Mouse (Mus musculus) left cerebral cortex, adult 11 months (tissue): Measurements from ENCODE around the gene Pigp.
A peak's percentile ranks its signal among the peaks of the same experiment; 100 is the strongest.

Source experiments
- DNase-seq: peaks from one replicate; pipeline ENCODE4 v3.0.0; 2022; ENCODE audit warnings: low spot score

The Pigp gene

GRCm38 (mm10) chr16:94317752-94318151 is 53.9 kb downstream of the Pigp start:
- DNase-seq: no peak

- no peak for DNase-seq
Measured at GRCm38 (mm10) chr16:94315215-94315614, 56.4 kb downstream of the Pigp start.

- no peak for DNase-seq
Measured at GRCm38 (mm10) chr16:94314626-94315025, 57.0 kb downstream of the Pigp start.

GRCm38 (mm10) chr16:94313229-94314030 is 58.2 kb downstream of the Pigp start, which contains the start of gene Hlcs:
Gene Hlcs (minus strand): TSS chr16:94313571.
- DNase-seq: peak; percentile 96

GRCm38 (mm10) chr16:94312663-94313228 is 58.9 kb downstream of the Pigp start:
- DNase-seq: peak; percentile 85

GRCm38 (mm10) chr16:94311931-94312330 is 59.7 kb downstream of the Pigp start:
- DNase-seq: no peak

GRCm38 (mm10) chr16:94311416-94311815 is 60.2 kb downstream of the Pigp start:
- DNase-seq: no peak

GRCm38 (mm10) chr16:94309025-94309424 is 62.6 kb downstream of the Pigp start:
- DNase-seq: no peak
